In genomic region chr9:120315171-120315570, GRCm38 (mm10) we compare ENCODE assay signal across 37 mouse cellular contexts. TPM values are rescaled to one million over a fixed set of nuclear protein-coding genes. Genes with fewer than 3 reads are reported as not detected.
"Had no signal": no experiment of that assay in that cellular context is flagged by ENCODE, and none has a peak within 500 bp of the region (broad histone marks: within the 10 kb centered on the region; RNA-seq: fewer than 3 reads in every experiment).

No protein-coding gene starts in this region.

- H3K27ac ChIP-seq: heart, embryonic 10.5 days; heart, embryonic 13.5 days; heart, embryonic 15.5 days; hindbrain, embryonic 10.5 days; hindbrain, embryonic 12.5 days; hindbrain, embryonic 13.5 days; hindbrain, embryonic 14.5 days; hindbrain, embryonic 15.5 days; hindbrain, postnatal 0 days; intestine, embryonic 15.5 days; kidney, embryonic 15.5 days; kidney, postnatal 0 days; layer of hippocampus, adult 2 months; left cerebral cortex, adult 2 months had no signal

- H3K9me3 ChIP-seq: heart, embryonic 13.5 days; heart, embryonic 15.5 days; hindbrain, embryonic 10.5 days; hindbrain, embryonic 15.5 days; intestine, embryonic 15.5 days; kidney, embryonic 15.5 days had no signal

- H3K9ac ChIP-seq: heart, embryonic 12.5 days; heart, embryonic 13.5 days; heart, embryonic 15.5 days; hindbrain, embryonic 12.5 days; hindbrain, embryonic 13.5 days; hindbrain, embryonic 14.5 days; hindbrain, embryonic 15.5 days; intestine, embryonic 15.5 days; kidney, embryonic 15.5 days had no signal

- H3K27me3 ChIP-seq: heart, embryonic 13.5 days; hindbrain, embryonic 12.5 days; hindbrain, embryonic 13.5 days; hindbrain, embryonic 15.5 days; intestine, embryonic 15.5 days; kidney, embryonic 15.5 days had no signal

- ATAC-seq: hindbrain, embryonic 16.5 days; hindbrain, postnatal 0 days; inflammation-experienced regulatory T-cells, adult 6 months; intestine, embryonic 15.5 days; intestine, embryonic 16.5 days; intestine, postnatal 0 days had no signal

- H3K4me1 ChIP-seq: heart, embryonic 10.5 days; heart, embryonic 12.5 days; heart, embryonic 13.5 days; heart, embryonic 15.5 days; hindbrain, embryonic 10.5 days; hindbrain, embryonic 12.5 days; hindbrain, embryonic 13.5 days; hindbrain, embryonic 15.5 days; intestine, embryonic 15.5 days; kidney, embryonic 15.5 days had no signal

- H3K36me3 ChIP-seq: heart, embryonic 10.5 days; heart, embryonic 12.5 days; heart, embryonic 13.5 days; heart, embryonic 15.5 days; hindbrain, embryonic 10.5 days; hindbrain, embryonic 12.5 days; hindbrain, embryonic 13.5 days; hindbrain, embryonic 15.5 days; intestine, embryonic 15.5 days; kidney, embryonic 15.5 days had no signal

- H3K4me3 ChIP-seq: heart, embryonic 10.5 days; heart, embryonic 12.5 days; heart, embryonic 13.5 days; heart, embryonic 15.5 days; hindbrain, embryonic 10.5 days; hindbrain, embryonic 12.5 days; hindbrain, embryonic 13.5 days; hindbrain, embryonic 15.5 days; intestine, embryonic 15.5 days; kidney, embryonic 15.5 days; layer of hippocampus, adult 2 months; left cerebral cortex, adult 2 months had no signal

- H3K4me2 ChIP-seq: heart, embryonic 11.5 days; heart, embryonic 12.5 days; heart, embryonic 13.5 days; heart, embryonic 15.5 days; hindbrain, embryonic 12.5 days; hindbrain, embryonic 13.5 days; hindbrain, embryonic 14.5 days; hindbrain, embryonic 15.5 days; intestine, embryonic 15.5 days; kidney, embryonic 15.5 days had no signal

- DNase-seq: heart, postnatal 10 days; heart, postnatal 14 days; heart, postnatal 36 days; heart, postnatal 4 days; kidney, adult 11 months; kidney, adult 18-20 months; kidney, adult 2 months; kidney, adult 8-10 months; kidney, adult 9 months; kidney, postnatal 10 days; kidney, postnatal 14 days; kidney, postnatal 25 days; kidney, postnatal 36 days; kidney, postnatal 4 days; layer of hippocampus, adult 9-11 months; layer of hippocampus, postnatal 36 days had no signal

RNA-seq across cellular contexts. Expression of gene Myrip, which starts 13.9 kb away (rescaled TPM):
- total RNA-seq: hematopoietic stem cell, adult 5-6 weeks had no signal
- polyA plus RNA-seq: inflammation-experienced regulatory T-cells, adult 6 months had no signal
